Mouse (Mus musculus) gonadal fat pad, adult 2 months (tissue): ENCODE data around the gene Fyb. TPM values are rescaled to one million over a fixed set of nuclear protein-coding genes. Genes with fewer than 3 reads are reported as not detected.
"Not testable (repeated sequence)": the region's sequence is repeated elsewhere in the genome, so short reads cannot be mapped to it uniquely, and the experiment has no call there.

Source experiments
- DNase-seq: peaks from one replicate; pipeline ENCODE4 v3.0.0-alpha.2; 2012; ENCODE audit warnings: low read depth
- polyA plus RNA-seq: library from polyadenylated mRNA; depleted of rRNA; stranded (reverse); fragments of >200 nt; gene quantifications from 2 replicates; pipeline ENCODE4 v1.2.3, GENCODE M21; 2012

Fyb gene
- polyA plus RNA-seq, 1 experiment: 26.1 TPM

- DNase-seq: no peak
Measured at GRCm38 (mm10) chr15:6562161-6562560, 39.5 kb downstream of the Fyb start.

DNA sequence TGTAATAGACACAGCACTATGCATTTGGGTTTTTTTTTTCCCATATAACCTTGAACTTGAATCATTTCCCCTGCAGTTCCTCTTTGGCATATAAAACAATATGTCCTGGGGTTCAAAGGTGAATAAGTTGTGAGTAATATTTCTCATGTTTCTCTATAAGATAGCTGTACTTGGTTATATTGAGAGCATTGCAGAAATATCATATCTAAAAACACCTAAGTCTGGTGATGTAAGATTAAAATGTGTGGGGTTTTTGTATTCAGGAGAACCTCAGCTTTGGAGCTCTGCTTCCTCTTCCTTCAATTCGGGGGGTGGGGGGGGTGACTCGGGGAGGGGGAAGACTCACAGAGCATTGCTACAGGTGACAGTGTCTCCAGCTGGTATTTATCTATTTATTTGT, 40.0 kb downstream of the Fyb start:
- no peak for DNase-seq

DNA sequence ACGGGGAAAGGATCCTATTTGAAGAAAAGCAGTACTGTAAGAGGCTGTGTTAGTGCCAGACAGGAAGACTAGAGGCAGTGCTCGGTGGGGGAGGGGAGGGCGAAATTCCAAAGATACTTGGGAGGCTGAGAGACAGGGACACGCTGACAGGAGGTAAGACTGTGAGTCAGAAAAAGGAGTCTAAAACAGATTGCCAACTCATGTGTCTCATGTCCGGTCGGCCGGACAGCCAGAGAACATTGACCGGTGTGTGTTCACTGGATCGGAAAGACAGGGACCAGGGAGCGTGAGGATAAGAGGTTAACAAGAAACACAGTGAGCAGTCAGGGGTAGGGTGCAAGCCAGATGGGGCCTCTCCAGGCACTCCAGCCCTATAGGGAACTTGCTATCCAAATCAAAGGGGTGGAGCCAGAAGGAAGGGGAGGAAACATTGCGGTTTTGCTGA, 42.3 kb downstream of the Fyb start:
- no peak for DNase-seq

DNA sequence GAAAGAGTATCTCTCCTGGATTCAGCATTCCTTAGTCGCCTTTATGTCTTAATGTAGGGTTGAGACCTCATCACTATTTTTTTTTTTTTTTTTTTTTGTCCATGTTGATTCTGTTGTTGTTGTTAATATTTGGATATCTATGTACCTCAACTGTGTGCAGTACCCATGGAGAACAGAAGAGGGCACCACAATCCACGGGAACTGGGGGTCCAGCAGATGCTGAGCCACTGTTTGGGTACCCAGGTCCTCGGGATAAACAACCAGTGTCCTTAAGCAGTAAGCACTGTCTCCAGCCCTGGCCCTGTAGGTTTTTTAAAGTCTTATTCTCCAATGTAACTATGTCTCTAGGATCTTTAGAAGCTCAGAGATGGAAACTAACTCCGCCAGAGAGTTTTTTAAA, 43.2 kb downstream of the Fyb start:
- no peak for DNase-seq

DNA sequence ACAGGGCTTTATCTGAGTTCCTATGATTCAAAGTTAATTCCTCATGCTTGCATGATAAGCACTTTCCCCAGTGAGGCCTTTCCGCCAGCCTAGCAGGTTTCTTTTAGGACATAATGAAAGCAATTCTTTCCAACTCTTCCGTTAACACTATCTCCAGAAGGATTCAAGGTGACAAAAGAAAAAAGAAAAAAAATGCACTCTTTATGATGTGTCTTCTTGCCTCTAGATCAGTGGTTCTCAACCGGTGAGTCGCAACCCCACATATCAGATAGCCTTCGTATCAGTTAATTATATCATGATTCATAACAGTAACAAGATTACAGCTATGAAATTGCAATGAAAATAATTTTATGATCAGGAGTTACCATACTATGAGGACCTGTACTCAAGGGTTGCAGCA, 45.3 kb downstream of the Fyb start:
- DNase-seq: no peak

DNA sequence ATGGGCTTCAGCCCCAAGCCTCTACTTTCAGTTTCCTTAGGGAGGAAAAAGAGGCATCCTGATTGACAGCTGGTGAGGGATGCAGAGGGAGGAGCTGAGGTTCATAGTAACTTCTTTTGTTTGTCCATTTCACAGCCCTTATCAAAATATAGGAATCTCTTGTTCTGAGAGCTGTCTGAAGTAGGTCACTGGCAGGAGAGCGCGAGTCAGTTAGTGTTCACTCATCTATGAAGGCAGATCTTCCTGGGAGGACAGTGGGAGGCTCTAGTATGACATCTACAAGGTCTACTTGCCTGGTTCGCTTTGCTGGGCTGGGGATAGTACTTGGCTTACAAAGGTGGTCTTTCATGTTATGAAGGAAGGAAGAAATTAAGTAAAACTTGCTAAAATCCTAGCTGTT, 46.0 kb downstream of the Fyb start:
- DNase-seq: no peak

DNA sequence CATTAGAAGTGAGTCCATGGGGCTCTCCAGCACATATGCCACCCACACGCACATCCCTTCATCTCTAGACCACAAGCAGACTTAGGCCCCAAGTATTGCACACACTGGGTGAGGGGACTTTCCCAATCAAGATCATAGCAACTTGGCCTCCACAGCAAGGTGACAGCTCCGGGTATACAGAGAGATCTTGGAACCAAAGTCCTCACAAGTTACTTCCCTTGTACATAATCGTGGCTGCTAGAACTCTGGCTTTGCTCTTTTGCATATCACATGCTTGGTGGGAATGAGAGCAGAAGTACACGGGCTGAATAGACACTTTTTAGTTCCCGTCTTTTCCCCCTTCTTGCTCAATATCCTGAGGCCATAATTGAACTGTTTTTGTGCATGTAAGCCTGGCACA, 46.4 kb downstream of the Fyb start:
- no peak for DNase-seq

DNA sequence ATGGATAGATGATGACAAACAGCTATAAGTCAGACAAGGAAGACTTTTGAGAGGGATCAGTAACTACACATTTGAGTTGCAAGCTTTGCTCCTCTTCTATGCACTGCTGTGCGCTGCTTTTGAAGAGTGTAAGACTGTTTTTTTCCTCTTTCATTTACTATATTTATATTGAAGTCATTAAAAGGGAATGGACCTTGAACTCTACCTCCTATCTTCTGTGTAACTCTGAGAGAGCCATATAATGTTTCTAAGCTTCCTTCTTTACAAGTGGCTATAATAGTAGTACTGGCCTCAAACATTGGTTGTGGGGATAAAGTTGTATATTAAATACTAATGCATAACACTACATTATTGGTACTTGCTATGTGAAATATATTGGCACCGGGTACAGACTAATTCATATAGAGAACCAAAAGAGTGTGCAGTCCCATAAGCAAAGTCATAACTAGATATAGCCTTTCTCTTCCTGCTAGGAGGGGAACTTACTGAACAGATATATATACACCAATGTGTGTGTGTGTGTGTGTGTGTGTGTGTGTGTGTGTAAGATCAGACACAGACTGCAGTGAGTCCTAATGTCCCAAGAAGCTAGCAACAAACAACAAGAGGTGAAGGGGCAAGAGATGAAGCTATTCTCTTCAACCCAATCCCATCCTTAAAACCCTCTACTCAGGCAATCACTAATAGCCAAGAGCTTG, 47.7 kb downstream of the Fyb start:
- DNase-seq: no peak

GRCm38 (mm10) chr15:6570876-6571275, 48.2 kb downstream of the Fyb start:
- DNase-seq: no peak

DNA sequence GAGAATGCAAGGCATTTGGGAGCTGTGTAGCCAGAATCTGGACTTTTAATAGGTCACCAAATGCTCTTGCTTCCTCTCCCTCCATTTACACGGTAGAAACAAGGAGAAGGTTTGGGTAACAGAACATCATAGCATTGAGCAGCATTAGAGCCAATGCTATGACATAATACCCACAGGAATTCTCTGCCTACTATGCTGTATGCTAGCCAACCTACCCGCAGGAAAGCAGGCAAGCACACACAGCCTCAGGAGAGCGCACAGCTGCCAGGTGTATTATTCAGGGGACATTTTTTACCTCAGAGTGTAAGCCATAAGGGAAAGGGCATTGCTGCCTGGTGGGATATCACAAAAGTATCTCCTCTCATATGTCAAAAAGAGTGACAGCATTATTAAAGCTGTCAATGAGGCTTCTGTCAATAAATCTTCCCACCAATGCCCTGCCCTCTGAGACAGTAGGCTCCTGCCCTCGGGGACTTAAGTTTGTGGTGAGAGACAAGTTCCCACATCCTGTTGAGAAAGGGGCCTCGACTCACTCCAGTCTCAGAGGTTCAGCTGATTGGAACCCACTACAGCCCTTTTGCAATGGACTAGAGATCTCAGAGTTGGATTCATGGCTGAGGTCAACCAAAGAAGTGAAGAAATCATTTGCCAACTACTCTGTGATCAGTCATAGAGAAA, 51.8 kb downstream of the Fyb start:
- DNase-seq: no peak

DNA sequence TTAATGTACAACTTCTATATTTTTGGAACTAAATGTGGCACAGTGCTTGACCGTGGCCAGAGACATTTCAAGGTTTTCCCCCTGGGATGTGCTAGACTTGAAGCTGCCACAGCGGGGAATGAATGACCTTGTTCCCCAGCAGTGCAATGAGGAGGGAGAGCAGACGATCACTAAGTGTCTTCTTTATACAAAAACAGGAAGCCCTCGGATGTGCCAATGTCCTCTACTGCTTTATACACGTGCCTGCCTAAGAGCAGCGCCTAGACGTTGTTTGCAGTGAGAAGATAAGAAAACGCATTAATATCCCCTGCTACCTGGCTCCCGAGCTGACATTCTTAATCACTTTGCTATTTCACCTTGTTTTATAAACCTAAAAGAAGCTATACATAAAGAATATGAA, 55.3 kb downstream of the Fyb start:
- DNase-seq: no peak

GRCm38 (mm10) chr15:6578654-6579053, 56.0 kb downstream of the Fyb start:
- DNase-seq: no peak

DNA sequence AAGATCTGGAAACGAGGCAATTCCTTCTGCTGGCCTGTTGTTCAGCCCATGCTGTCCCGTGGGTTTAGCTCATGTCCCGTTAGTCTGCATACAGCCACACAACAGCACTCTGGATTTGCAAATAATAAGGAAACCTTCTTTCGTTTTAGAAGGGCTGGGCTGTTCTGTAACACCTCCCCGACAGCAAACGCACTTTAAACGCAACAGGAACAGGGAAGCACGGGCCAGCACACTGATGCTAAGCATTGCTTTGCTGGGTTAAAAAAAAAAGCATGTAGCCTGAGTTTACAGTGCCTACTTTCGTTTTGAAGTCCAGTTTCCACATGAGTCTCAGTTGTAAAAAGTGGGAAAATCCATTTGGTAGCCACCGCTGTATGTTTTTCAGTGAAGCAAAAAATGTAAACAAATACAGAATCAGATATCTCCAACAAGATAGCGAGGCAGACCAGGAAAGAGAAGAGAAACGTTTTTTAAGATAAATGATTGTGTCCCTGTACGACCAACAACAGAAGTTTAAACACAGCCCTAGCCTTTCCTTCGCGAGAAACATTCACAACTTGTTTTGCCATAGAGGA, 56.6 kb downstream of the Fyb start:
- DNase-seq: no peak

- no peak for DNase-seq
Measured at GRCm38 (mm10) chr15:6579769-6580261, 57.2 kb downstream of the Fyb start.

GRCm38 (mm10) chr15:6584645-6585044, 62.0 kb downstream of the Fyb start:
- no peak for DNase-seq

DNA sequence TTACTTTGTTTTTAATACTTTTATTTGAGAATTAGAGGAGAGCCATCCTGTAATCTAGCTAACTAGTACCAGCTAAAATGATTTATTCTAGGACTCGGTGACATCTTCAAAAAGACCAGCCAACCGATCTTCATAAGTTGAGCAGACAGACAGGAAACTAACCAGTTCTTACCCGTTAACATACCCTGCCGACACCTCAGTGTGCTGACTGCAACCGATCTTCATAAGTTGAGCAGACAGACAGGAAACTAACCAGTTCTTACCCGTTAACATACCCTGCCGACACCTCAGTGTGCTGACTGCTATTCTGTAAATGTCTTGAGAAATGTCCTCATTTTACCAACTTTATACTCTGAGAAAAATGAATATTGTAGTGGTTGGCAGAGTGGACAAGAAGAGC, 63.7 kb downstream of the Fyb start:
- DNase-seq: not testable (repeated sequence)

- DNase-seq: no peak
Measured at GRCm38 (mm10) chr15:6587526-6587925, 64.9 kb downstream of the Fyb start.

GRCm38 (mm10) chr15:6588192-6588591, 65.5 kb downstream of the Fyb start:
- DNase-seq: no peak

DNA sequence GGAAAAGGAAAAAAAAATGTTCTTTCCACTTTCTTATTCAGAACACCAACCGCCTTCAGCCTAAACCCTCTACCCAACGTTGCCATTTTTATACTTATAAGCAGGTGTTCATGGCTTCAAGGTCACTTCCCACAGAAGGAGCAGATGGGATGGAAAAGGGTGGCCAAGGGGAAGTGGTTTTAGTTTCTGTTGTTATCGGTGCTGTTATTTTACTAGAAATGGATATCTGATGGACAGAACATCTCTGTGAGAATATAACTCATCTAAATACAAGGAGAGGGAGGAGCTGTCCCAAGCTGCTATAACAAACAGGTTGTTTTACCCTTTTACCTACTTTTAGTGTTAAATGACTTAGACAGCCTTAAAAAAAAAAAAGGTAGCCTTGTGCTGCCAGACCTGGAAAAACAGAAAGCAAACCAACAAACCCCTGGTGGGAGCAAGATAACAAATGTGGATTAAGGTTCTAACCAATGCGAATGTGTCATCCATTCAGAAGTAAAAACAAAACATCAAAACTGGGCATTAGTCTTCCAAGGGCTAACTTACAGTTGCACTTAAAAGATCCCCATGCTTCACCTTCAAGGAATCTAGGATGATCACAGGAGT, 68.3 kb downstream of the Fyb start:
- no peak for DNase-seq

DNA sequence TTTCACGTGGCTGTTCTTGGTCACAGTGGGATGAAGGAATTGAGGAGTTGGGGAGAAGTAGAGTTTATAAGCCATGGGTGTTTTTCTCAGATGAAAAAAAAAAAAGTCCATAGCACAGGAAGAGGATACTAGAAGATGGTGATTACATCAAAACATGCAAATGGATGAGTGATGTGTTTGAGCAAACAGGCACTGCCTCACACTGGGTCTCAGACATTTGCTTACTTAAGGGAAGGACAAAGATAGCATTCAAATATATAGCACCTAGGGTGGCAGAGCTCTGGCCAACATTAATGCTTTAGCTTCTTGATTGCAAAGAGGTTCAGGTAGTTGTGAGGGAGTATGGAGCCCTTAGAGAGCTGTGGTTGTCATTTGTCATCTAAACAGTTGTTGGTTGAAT, 68.9 kb downstream of the Fyb start:
- DNase-seq: no peak

GRCm38 (mm10) chr15:6592561-6593253, 70.1 kb downstream of the Fyb start:
- DNase-seq: no peak

DNA sequence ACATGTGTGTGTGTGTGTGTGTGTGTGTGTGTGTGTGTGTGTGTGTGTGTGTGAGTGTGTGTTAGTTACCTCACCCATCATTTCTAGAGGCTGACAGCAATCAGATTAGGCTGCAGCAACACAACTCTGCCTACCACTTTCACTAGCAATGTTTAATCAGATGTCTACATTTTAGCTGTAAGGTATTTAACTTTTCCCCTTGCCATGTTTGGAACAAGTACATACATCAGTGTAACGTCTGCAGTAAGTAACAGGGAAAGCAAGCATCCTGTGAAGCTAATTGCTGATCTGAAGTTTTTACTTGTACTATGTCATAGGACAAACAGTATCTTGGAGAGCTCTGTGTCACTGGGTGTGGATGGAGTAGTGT, 70.6 kb downstream of the Fyb start:
- DNase-seq: no peak
